ENCODE assay signal across 8 mouse cellular contexts in genomic region chr3:83127726-83128448, GRCm38 (mm10). TPM values are rescaled to one million over a fixed set of nuclear protein-coding genes. Genes with fewer than 3 reads are reported as not detected.
DNase-seq lines count a peak whose midpoint lies in the region; ATAC-seq and TF ChIP-seq lines count a peak whose summit lies in the region.

TSS of gene Dchs2 (plus strand) at chr3:83127948.

- H3K4me2 ChIP-seq in heart, embryonic 14.5 days (ENCODE audit: low read length), result peak within 1 kb of the TSS; percentile 99
- peak within 1 kb of the TSS; percentile 67 for H3K4me2 ChIP-seq in liver, embryonic 12.5 days

- H3K36me3 ChIP-seq in heart, embryonic 14.5 days (ENCODE audit: control insufficient read depth, insufficient read depth, low read length), result no peaks in the 10 kb centered on the region
- H3K36me3 ChIP-seq in liver, embryonic 12.5 days, result no peaks in the 10 kb centered on the region

- peak within 1 kb of the TSS; percentile 60 for H3K4me3 ChIP-seq in layer of hippocampus, adult 2 months
- H3K4me3 ChIP-seq in heart, embryonic 14.5 days (ENCODE audit: control insufficient read depth in 1 of 2, insufficient read depth in 1 of 2, low read depth in 1 of 2, low read length in 2 of 2), result peak within 1 kb of the TSS; percentile 56
- H3K4me3 ChIP-seq in liver, embryonic 12.5 days, result peak within 1 kb of the TSS; percentile 43

- ATAC-seq in heart, embryonic 14.5 days (ENCODE audit: insufficient number of reproducible peaks, insufficient read depth, low FRiP score, low read depth), result peak; percentile 16; the same call in 1 of the 2 replicates
- no peak for ATAC-seq in liver, embryonic 12.5 days

- peaks cover 13 to 15% of the 10 kb centered on the region in 2 experiments; a peak in 3 of 4 replicates for H3K4me1 ChIP-seq in heart, embryonic 14.5 days (ENCODE audit: control insufficient read depth in 2 of 2, insufficient read depth in 2 of 2, low read length in 2 of 2)
- no peaks in the 10 kb centered on the region for H3K4me1 ChIP-seq in liver, embryonic 12.5 days

- DNase-seq in layer of hippocampus, adult 2 months (ENCODE audit: low spot score in 2 of 2), result no peak
- DNase-seq in layer of hippocampus, adult 8-10 months (ENCODE audit: low spot score in 2 of 2), result no peak
- DNase-seq in embryo, embryonic 10 days (ENCODE audit: low spot score), result peak; percentile 10
- peak; percentile 43 for DNase-seq in testis, postnatal 10 days (ENCODE audit: low spot score)
- no peak for DNase-seq in thymus, postnatal 14 days
- no peak for DNase-seq in cerebellum, adult 8-10 months

- no peaks in the 10 kb centered on the region for H3K9me3 ChIP-seq in heart, embryonic 14.5 days (ENCODE audit: control insufficient read depth, low read length)
- H3K9me3 ChIP-seq in liver, embryonic 12.5 days (replicated peaks), result no peaks in the 10 kb centered on the region

- H3K27ac ChIP-seq in layer of hippocampus, adult 2 months, result no peak within 1 kb of the TSS
- no peak within 1 kb of the TSS for H3K27ac ChIP-seq in heart, embryonic 14.5 days (replicated peaks in 1 of 2; ENCODE audit: control insufficient read depth in 1 of 2, insufficient read depth in 1 of 2, low read depth in 2 of 2, low read length in 2 of 2)
- no peak within 1 kb of the TSS for H3K27ac ChIP-seq in liver, embryonic 12.5 days

- no peak for TF ChIP-seq CTCF in layer of hippocampus, adult 2 months (conservative IDR thresholded peaks at IDR 0.05)

- under 1% methylated on average over 54 of the region's 55 CpGs for WGBS in heart, embryonic 14.5 days
- WGBS in liver, embryonic 12.5 days (ENCODE audit: insufficient replicate concordance), result 3% methylated on average over 55 of the region's 55 CpGs

- peak within 1 kb of the TSS; percentile 59 for H3K9ac ChIP-seq in heart, embryonic 14.5 days (ENCODE audit: low read length)
- H3K9ac ChIP-seq in liver, embryonic 12.5 days, result no peak within 1 kb of the TSS

- H3K27me3 ChIP-seq in heart, embryonic 14.5 days (ENCODE audit: control insufficient read depth, insufficient read depth, low read length), result peaks cover 68% of the 10 kb centered on the region
- peaks cover 71% of the 10 kb centered on the region for H3K27me3 ChIP-seq in liver, embryonic 12.5 days (replicated peaks)

RNA-seq across cellular contexts. Expression of gene Dchs2, which starts in this region (rescaled TPM):
- 1 to 10 TPM; 3.2 to 3.7 TPM for total RNA-seq in layer of hippocampus, adult 2 months (2021)
- 1 to 10 TPM; 3.3 to 4.8 (median 4.4) TPM for total RNA-seq in layer of hippocampus, adult 8-10 months (2022)
- polyA plus RNA-seq in heart, embryonic 14.5 days (2014; fragmentation: Nextera tagmentation; extraction: Ambion mirVana), result 0.27 and 0.31 TPM in 2 replicates
- 0.01 and 0.02 TPM in 2 replicates for polyA plus RNA-seq in liver, embryonic 12.5 days (2016; fragmentation: Nextera tagmentation; extraction: Ambion mirVana)

Comparison
In these comparisons a context has a peak if more than half of its experiments do, and no peak if none do; other contexts are left out.
1. Peak in ATAC-seq, H3K4me3 ChIP-seq, H3K9ac ChIP-seq and H3K4me2 ChIP-seq in heart, embryonic 14.5 days; RNA of the gene not detected or under 1 TPM.
2. DNase-seq: peak in embryo, embryonic 10 days (single experiment) and testis, postnatal 10 days (single experiment); none in layer of hippocampus, adult 2 months (0 of 2), layer of hippocampus, adult 8-10 months (0 of 2), thymus, postnatal 14 days (single experiment) and cerebellum, adult 8-10 months (single experiment).
3. Peak in every context shown above with its lines, with median percentiles within 50 percentile points of each other: H3K4me3 ChIP-seq.